Mouse (Mus musculus) inflammation-experienced regulatory T-cells, adult 16 weeks (primary cell): Measurements from ENCODE around the gene Ttc23l. TPM values are rescaled to one million over a fixed set of nuclear protein-coding genes. Genes with fewer than 3 reads are reported as not detected.

Source experiments
- polyA plus RNA-seq: library from polyadenylated mRNA; unstranded; fragments of 100-300 nt; shearing (Covaris generic); gene quantifications from one replicate; pipeline ENCODE4 v1.2.1, GENCODE M21; 2017

The Ttc23l gene
- not detected for polyA plus RNA-seq

DNA sequence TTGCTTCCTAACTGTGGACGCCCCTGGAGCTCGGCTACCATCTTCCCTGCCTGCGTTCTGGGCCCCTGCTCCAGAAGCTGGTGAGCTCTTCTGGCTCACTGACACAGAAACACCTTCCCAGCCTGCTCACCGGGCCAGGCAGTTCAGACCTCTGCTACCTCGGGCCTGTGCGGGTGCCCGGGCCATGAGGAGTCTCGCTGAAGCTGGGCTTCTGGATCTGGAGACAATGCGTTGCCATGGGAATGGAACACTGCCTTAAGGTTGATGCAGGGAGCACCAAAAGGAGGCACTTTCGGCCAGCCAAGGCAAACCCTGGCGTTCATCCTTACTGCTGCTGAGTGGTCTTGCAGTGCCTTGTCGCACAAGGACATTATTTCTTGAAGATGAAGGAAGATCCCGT is at the start of gene Ttc23l:
TSS of gene Ttc23l (minus strand) at position 204 of the 400 bp plus-strand sequence.

DNA sequence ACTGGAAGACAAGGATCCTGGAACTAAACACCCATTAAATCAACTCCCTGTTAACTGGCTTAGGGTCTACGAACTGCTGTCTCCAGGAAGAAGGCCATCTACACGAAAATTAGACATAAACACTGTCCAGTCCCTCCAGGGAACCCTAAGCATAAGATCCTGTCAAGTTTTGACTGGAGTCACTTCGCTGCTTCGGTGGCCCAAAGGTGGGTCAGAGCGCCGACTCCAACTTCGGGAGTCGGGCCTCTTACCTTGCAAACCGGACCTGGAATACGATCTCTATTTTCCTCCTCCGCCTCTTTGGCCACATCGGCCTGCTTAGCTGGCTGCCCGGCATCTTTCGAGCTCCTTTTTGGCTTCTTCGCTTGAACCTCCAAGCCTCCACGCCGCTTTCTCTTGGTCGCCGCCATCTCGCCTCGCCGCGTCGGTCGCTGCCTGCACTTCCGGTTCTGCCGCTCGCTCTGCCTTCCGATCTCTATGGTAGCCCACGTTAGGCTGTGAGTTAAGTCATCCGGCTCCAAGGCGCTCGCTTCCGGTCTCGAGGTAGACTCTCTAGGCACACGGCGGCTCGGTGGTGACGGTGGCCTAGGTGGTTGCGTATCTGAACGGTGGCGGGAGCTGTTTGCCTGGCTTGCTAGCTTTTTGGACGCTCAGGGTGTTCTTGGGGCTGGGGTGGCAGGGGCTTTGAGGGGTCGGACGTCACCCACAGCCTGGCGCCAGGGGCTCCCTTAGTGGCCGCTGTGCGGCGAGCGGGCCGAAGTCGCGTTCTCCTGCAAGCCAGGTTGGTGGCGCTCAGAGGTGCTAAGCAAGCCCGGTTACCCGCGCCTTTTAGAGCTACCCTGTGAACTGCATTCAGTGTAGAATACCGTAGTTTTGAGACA is 72.7 kb downstream of the Ttc23l start, which contains the start of the genes Brix1 and Rad1:
TSS of gene Brix1 (minus strand) at position 464 of the 881 bp plus-strand sequence.
TSS of gene Rad1 (plus strand) at position 535 of the 881 bp plus-strand sequence.

GRCm38 (mm10) chr15:10470151-10470831 is 88.2 kb downstream of the Ttc23l start, which contains the start of gene Dnajc21:
TSS of gene Dnajc21 (minus strand) at chr15:10470516.

Other genes starting within 250 kb of the Ttc23l start
- not detected for gene Gm21973, start 233.3 kb downstream of the Ttc23l start, polyA plus RNA-seq
- not detected for gene Agxt2, start 200.1 kb downstream of the Ttc23l start, polyA plus RNA-seq
- 4.6 TPM for gene Dnajc21, start 88.2 kb downstream of the Ttc23l start, polyA plus RNA-seq
- gene Brix1, start 72.7 kb downstream of the Ttc23l start, polyA plus RNA-seq: 127 TPM
- 53.0 TPM for gene Rad1, start 72.7 kb downstream of the Ttc23l start, polyA plus RNA-seq
- gene Rai14, start 156.0 kb upstream of the Ttc23l start, polyA plus RNA-seq: 2.1 TPM